Comparison of ENCODE assay signal across 9 mouse cellular contexts in the genomic region with DNA sequence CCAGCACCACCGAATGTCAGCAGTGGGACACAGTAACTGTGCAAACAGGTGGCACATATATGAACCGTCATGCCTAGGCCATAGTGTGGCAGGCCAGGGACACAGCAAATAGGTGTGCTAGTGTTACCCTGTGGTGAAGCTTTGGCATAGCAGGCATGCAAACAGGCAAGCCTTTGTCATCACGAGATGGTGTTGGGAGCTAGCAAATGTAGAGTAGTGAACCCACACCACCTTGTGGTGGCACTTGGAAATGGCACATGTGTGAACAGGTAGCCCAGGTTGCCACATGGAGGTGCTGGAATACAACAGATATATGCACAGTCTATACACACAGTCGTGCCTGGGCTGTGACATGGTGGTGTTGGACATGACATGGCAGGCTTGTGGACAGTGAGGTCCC. TPM values are rescaled to one million over a fixed set of nuclear protein-coding genes. Genes with fewer than 3 reads are reported as not detected.
DNase-seq lines count a peak whose midpoint lies in the region; TF ChIP-seq lines count a peak whose summit lies in the region.
"Had no signal": no experiment of that assay in that cellular context is flagged by ENCODE, and none has a peak within 500 bp of the region (broad histone marks: within the 10 kb centered on the region; RNA-seq: fewer than 3 reads in every experiment).

No protein-coding gene starts in this region.

- TF ChIP-seq CTCF in cerebellum, adult 2 months (IDR thresholded peaks at IDR 0.05; ENCODE audit: borderline replicate concordance, insufficient read depth, low read depth, low read length): peak; percentile 91

- 23% methylated on average over 4 of the region's 4 CpGs for WGBS in cerebellum, adult 2 months

- DNase-seq in Muller cell, postnatal 12 days (ENCODE audit: inconsistent ontology term): peak; percentile 70
- DNase-seq in cerebellum, adult 2 months: peak; percentile 68 to 79
- peak; percentile 79 to 93 for DNase-seq in frontal cortex, adult 2 months (ENCODE audit: extremely low spot score in 1 of 2, low spot score in 1 of 2)
- peak; percentile 75 for DNase-seq in hindlimb bud, embryonic 11.5 days (ENCODE audit: extremely low spot score, low read depth, low spot score)
- DNase-seq in left cerebral cortex, adult 18-20 months (ENCODE audit: low spot score in 2 of 2): peak; percentile 85 to 87
- peak; percentile 81 for DNase-seq in right cerebral cortex, adult 18-20 months
- DNase-seq in urinary bladder, postnatal 10 days (ENCODE audit: low spot score): peak; percentile 32

- no peak overlapping the region for H3K27ac ChIP-seq in cerebellum, adult 2 months (ENCODE audit: insufficient read depth, low read length)
- H3K27ac ChIP-seq: limb, embryonic 15.5 days had no signal

- no peaks in the 10 kb centered on the region for H3K4me1 ChIP-seq in cerebellum, adult 2 months (ENCODE audit: control insufficient read depth, insufficient read depth, low read length)
- H3K4me1 ChIP-seq in megakaryocyte, embryonic 14.5 days: peaks cover 62% of the 10 kb centered on the region

- no peaks in the 10 kb centered on the region for H3K27me3 ChIP-seq in cerebellum, adult 2 months (ENCODE audit: control insufficient read depth, insufficient read depth, low read length)
- H3K27me3 ChIP-seq in megakaryocyte, embryonic 14.5 days (replicated peaks): peaks cover 47% of the 10 kb centered on the region
- H3K27me3 ChIP-seq: limb, embryonic 15.5 days had no signal

- H3K4me3 ChIP-seq in cerebellum, adult 2 months (replicated peaks; ENCODE audit: insufficient read depth, low read depth, low read length): no peak overlapping the region
- H3K4me3 ChIP-seq in megakaryocyte, embryonic 14.5 days (replicated peaks): peak overlapping the region; percentile 67
- H3K4me3 ChIP-seq: limb, embryonic 15.5 days had no signal

- no peaks in the 10 kb centered on the region for H3K36me3 ChIP-seq in megakaryocyte, embryonic 14.5 days (replicated peaks; ENCODE audit: low read length)
- H3K36me3 ChIP-seq: limb, embryonic 15.5 days had no signal

- no peak for TF ChIP-seq POLR2A in cerebellum, adult 2 months (IDR thresholded peaks at IDR 0.05; ENCODE audit: borderline replicate concordance, insufficient read depth, low read length)

- peaks cover 3% of the 10 kb centered on the region; the same call in 1 of the 2 replicates for H3K9me3 ChIP-seq in megakaryocyte, embryonic 14.5 days
- H3K9me3 ChIP-seq: limb, embryonic 15.5 days had no signal

RNA-seq across cellular contexts. Expression of a gene that starts 30.5 kb away (rescaled TPM):
- polyA plus RNA-seq in cerebellum, adult 2 months (2012; rRNA removed): 17.7 and 18.8 TPM in 2 replicates
- polyA plus RNA-seq in frontal cortex, adult 2 months (2012; rRNA removed): 27.4 and 29.2 TPM in 2 replicates
- 10 to 100 TPM; 44.8 to 49.7 TPM for total RNA-seq in left cerebral cortex, adult 18-20 months (2021)
- 3.7 and 10.7 TPM in 2 replicates for polyA plus RNA-seq in megakaryocyte, embryonic 14.5 days (2012; ENCODE audit: insufficient read depth, low replicate concordance)

Comparison
In these comparisons a context has a peak if more than half of its experiments do, and no peak if none do; other contexts are left out.
1. DNase-seq: peak in every context shown above with its lines; median percentile 86 in frontal cortex, adult 2 months; 86 in left cerebral cortex, adult 18-20 months; 81 in right cerebral cortex, adult 18-20 months; 75 in hindlimb bud, embryonic 11.5 days; 74 in cerebellum, adult 2 months; 70 in Muller cell, postnatal 12 days; 32 in urinary bladder, postnatal 10 days.